Mouse (Mus musculus): Measurements from ENCODE around the gene Klf5. TPM values are rescaled to one million over a fixed set of nuclear protein-coding genes. Genes with fewer than 3 reads are reported as not detected.

Klf5 gene
- total RNA-seq, 1 experiment from 2014 or later = 5.4 TPM

DNA sequence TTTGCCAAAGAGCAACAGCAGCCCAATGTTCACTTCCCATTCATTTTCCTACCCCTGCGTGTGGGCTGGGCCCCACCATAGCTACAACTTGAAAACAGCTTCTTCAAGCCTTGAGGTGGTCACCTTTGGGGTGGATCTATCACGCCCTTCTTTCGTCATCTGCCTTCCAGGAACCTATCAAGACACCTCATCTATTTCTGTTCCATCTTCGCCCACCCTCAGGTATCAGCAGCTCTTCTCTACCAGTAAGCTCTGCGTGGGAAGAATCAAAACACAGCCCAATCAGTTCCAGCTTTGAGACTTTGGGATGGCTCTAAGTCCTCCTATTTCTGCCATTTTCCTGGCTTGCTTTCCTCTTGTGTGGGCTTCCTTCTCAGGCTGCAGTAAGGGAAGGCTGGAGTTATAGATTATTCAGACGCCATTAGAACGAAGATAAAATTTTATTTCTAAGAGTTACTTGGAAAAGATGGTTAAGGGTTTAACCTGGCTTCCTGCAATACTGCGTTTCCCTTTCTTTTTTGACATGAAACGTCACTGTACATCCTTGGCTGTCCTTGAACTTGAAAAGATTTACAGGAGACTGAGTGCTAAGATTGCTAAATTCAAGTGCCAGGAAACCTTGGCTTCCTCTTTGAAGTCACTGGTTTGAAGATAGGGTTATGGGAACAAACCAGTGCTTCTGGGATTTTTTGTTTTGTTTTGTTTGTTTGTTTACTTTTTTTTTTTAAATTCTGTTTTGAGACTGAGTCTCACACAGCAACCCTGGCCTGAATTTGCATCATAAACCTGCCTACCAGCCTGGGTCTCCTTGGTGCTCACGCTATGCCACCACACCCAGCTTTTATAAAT, 56.5 kb downstream of the Klf5 start:
- ATAC-seq (ENCODE audit: extremely low read depth, insufficient number of reproducible peaks, low FRiP score, poor library complexity, severe bottlenecking) = no peak

- ATAC-seq (ENCODE audit: extremely low read depth, insufficient number of reproducible peaks, low FRiP score, poor library complexity, severe bottlenecking) = no peak
Measured at GRCm38 (mm10) chr14:99355610-99355870, 57.0 kb downstream of the Klf5 start.

- ATAC-seq (ENCODE audit: extremely low read depth, insufficient number of reproducible peaks, low FRiP score, poor library complexity, severe bottlenecking) = no peak
Measured at GRCm38 (mm10) chr14:99362956-99363355, 64.5 kb downstream of the Klf5 start.

DNA sequence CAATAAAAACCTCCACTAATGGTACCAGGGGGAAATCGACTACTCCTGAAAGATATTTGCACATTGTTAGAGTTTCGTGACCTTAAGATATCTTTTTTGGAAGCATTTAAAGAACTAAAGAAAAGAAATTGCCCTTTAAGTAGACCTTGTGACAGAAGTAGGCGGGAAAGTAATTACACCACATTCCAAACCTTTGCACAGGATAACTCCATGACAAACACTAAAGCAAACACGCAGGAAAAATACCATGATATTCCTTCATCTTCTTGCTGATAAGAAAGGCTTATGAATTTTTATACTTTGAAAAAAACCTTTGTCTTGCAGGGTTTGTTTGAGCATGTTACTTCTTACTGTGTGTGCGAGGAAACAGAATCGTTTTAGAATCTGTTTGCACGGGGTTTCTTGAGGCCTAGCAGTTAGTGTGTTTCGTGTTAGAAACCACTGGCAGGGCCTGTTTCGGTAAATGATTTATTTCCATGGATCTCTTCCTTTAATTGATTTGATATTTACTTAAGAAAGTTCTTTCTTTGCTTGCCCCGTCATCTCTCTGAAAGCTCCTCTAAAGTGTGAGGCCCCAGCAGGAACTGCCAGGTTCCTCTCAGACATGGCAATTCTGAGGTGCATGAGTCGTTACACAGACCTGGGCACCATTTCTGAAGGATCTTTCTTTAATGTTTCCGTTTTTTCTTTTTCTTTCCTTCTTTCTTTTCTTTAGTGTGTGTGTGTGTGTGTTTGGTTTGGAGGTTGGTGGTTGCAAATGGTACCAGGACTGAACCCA, 65.7 kb downstream of the Klf5 start:
- ATAC-seq (ENCODE audit: extremely low read depth, insufficient number of reproducible peaks, low FRiP score, poor library complexity, severe bottlenecking) = no peak

Other genes starting within 250 kb of the Klf5 start
- gene Pibf1, start 199.3 kb upstream of the Klf5 start, total RNA-seq (2017) = 45.7 and 51.4 TPM in 2 replicates
- 24.8 and 30.4 TPM in 2 replicates for gene Dis3, start 198.9 kb upstream of the Klf5 start, total RNA-seq (2017)